Mouse (Mus musculus): Measurements from ENCODE around the gene Rcor1.
"Not testable (repeated sequence)": the region's sequence is repeated elsewhere in the genome, so short reads cannot be mapped to it uniquely, and the experiment has no call there.

The Rcor1 gene

DNA sequence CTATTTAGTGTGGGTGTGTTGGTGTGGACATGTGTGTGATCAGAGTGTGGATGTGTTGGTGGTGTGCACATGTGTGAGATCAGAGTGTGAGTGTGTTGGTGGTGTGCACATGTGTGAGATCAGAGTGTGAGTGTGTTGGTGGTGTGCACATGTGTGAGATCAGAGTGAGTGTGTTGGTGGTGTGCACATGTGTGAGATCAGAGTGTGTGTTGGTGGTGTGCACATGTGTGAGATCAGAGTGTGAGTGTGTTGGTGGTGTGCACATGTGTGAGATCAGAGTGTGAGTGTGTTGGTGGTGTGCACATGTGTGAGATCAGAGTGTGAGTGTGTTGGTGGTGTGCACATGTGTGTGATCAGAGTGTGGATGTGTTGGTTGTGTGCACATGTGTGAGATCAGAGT, 30.1 kb downstream of the Rcor1 start:
- not testable (repeated sequence) for DNase-seq (ENCODE audit: low read depth, low spot score)

DNA sequence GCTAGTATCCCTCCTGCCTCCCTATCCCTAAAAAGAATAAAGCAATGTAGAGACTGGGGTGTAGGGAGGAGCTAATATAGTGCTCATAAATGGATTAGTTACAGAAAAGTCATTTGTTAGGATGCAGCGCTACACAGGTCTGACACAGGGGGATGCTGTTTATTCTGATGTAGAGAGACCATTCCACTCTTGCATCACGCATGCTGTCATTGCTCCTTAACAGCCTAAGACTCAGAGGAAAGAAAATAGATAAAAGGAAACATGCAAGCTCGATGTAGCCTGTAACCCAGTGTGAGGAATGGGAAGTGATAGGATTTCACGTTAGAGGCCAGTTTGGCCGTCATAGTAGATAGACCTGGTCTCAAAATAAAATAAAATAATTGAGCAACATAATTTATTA, 31.9 kb downstream of the Rcor1 start:
- no peak for DNase-seq (ENCODE audit: low read depth, low spot score)

DNA sequence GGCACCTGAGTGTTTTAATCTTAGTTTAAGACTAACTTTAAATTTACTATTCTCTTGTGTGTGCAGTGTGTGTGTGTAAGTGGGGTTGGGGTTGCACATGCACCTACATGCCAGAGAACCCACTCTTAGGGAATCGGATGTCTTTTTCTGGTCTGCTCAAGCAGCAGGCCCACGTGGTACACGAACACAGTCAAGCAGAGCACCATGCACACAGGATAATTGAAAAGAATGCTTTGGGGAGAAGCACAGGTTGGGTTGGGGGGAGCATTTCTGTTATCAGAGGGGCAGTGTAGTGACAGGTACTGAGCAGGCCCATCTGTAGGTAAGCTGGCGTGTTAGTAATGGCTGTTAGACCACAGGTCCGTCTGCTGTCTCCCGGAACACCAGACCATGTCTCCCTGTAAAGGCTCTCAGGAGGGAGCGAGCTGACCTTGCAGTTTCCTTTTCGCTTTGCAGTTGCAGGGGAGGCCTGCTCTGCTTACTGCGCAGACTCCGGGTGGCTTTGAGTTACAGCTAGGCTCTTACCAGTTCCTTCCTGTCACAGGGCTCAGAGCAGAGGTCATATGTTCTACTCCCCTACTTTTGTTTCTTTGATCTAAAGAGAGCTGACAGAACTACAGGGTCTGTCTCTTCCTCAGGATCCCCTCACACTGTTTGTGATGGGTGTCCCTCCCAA, 32.5 kb downstream of the Rcor1 start:
- no peak for DNase-seq (ENCODE audit: low read depth, low spot score)

DNA sequence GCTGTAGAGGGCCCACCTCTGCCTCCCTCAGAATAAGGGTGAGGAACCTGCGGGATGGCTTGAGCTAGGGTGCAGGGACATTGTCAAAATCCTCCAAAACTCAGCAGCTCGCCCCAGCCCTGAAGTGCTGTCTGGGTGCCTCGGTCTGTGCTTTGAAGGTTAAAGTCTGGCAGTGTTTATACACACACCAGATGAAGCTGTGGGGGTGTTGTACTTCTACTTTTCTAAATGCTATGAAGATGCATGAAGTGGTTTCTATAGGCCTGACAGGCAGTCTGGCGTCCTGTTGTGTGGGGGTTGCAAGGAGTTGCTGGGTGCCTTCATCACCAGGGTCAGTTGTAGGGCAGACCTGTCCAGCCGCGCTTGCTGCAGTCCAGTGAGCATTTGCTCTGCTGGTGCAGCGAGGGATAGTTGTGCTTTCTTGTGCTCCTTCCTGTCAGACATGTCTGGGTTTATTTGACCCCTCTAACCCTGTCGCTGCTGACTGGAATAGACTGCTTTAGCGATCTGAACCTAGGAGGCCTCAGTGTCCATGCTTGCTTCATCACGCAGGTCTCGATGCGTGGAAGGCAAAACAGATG, 37.3 kb downstream of the Rcor1 start:
- DNase-seq (ENCODE audit: low read depth, low spot score): no peak

DNA sequence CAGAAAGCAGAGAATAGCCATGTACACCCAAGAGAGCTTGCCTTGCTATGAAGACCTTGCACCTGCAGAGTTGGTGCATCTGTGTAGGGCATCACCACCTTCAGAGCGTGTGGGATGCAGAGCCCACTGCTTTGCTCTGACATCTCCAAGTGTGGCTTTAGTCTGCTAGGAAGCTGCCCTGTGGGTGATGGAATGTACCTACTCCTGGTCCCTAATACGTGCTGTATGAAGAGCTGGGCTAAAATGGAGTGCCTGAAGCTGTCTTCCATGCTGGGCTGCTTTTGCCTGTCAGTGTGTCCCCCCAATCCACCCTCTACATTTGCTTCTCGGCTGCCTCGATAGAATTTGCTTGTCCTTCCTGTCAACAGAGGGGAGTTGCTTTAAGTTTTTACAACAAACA, 46.4 kb downstream of the Rcor1 start:
- DNase-seq (ENCODE audit: low read depth, low spot score): no peak

DNA sequence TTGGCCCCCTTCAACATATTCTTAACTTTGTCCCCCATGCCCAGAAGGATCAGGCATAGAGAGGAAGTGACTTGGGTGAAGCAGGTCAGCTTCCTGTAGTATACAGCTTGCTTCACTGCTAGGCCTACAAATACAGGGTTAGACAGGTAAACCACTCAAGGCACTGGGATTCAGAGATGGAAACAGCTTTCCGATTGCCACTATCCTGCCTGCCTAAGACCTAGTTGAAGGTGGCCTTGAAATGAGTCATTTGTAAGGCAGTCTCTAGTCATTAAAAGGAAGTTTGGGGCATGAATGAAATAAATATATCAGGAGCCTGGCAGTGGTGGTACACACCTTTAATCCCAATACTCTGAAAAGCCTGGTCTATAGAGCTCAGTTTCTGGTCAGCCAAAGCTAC, 47.9 kb downstream of the Rcor1 start:
- DNase-seq (ENCODE audit: low read depth, low spot score): no peak

DNA sequence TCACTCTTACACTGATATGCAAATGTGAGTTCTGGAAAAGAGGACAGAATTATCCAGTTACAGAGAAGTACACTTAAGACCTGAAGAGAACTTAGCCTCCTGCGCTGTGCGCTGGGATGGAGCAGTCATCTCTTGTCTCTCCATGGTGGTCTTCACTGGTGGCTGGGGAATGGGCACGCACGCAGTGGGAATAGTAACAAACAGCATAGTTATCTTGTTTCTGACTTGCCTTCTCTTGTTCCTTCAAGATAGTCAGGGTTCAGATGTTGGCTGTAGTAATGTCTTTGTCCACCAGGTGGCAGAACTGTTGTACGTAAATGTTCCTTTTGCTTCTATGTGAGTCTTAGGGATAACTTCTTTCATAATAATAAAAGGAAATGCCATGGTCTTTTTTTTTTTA, 49.0 kb downstream of the Rcor1 start:
- peak; percentile 56 for DNase-seq (ENCODE audit: low read depth, low spot score)

DNA sequence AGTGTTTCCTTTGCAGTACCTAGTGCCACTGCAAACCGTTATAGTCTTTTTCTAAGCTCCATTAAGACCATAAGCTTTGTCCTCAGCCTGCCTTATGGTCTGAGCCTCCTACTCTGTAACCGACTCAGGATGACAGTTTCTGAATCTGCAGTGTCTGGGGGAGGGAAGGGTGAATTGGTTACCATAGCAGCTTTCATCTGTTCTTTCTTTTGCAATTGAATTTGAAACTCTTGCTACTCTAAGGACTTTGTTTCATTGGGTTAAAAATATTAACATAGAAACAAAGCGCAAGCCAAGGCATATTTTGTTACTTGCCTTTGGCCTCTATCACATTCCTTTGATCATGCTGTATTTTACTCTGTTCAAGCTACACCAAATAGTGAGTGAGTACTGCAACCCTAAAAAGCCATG, 49.6 kb downstream of the Rcor1 start:
- DNase-seq (ENCODE audit: low read depth, low spot score): no peak

DNA sequence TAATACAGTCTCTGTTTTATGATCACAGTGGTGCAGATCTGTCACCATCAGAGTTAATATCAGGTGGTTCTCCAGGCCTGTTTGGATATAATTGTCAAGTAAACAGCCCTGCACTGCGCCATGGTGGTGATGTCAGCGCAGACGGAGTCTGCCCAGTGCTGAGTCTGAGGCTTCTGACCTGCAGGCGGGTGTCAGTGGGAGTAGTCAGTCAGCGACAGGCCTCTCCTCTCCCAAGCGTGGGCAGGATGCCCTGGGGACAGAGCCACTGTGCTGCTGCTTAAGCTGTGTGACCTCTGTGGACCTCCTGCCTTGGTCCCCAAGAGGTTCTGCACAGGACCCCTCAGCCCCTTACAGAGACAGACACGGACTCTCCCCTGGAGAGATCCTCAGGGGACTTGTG, 50.0 kb downstream of the Rcor1 start:
- no peak for DNase-seq (ENCODE audit: low read depth, low spot score)

DNA sequence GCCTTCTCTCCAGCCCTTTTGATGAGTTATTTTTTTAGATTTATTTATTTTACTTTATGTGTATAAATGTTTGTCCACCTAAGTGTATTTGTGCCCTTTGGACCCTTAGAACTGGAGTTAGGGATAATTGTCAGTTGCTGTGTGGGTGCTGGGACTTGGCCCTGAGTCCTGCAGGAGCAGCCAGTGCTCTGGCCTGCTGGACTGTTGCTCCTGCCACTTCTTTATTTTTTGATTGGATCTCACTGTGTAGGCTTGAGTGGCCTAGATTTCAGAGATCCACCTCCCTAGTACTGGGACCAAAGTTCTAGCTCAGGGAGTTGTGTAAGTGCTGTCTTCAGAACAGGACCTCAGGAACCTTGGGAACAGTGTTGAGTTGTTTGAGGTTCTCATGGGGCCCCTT, 51.6 kb downstream of the Rcor1 start:
- no peak for DNase-seq (ENCODE audit: low read depth, low spot score)

DNA sequence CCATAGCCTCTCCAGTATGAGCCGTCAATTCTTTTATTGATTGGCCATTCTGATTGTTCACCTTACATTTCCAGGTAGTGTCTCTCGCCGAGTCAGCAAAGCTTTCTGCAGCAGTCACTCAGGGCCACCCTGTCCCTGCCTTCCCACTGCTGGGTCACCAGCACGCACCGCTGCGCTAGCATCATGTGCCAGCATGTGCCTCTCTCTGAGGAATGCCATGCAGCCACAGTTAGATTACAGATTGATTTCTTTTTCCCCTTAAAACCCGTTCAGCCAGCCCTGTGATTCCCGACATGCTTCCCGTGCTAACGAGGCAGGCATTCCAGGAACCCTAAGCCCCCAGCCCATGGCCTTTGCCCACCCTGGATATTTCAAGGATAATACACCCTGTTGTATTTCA, 52.8 kb downstream of the Rcor1 start:
- DNase-seq (ENCODE audit: low read depth, low spot score): no peak

DNA sequence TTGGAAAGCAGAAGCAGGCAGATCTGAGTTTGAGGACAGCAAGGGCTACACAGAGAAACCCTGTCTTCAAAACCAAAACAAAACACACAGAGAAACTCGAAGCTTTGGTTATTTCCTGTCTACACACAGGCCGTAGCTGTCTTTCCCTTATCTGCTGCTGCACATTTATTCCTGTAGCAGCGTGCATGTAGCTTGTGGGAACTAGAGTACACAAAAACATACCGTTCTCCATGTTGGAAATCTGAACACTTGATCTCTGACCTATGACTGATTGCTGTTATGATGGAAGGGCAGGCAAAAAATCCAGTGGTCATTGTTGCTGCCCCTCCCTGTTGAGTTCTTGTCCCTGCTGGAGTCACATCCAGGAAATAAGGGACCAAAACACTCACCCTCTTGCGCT, 54.9 kb downstream of the Rcor1 start:
- no peak for DNase-seq (ENCODE audit: low read depth, low spot score)

DNA sequence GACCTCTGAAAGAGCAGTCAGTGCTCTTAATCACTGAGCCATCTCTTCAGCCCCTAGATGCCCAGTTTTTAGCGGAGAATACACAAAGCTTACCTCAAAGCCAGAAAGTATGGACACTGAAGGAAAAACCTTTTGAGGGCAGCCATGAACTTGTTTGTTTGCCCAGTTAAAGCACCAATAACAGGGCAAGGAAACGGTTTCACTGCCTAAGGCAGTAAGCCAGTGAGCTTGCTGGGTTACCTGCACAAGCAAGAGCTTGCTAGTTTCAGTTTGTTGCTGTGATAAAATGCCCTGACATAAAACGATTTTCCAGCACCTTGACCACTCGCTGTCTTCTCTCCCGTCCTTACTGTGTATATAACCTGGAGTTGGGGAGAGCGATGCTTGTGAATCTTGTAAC, 55.9 kb downstream of the Rcor1 start:
- no peak for DNase-seq (ENCODE audit: low read depth, low spot score)

DNA sequence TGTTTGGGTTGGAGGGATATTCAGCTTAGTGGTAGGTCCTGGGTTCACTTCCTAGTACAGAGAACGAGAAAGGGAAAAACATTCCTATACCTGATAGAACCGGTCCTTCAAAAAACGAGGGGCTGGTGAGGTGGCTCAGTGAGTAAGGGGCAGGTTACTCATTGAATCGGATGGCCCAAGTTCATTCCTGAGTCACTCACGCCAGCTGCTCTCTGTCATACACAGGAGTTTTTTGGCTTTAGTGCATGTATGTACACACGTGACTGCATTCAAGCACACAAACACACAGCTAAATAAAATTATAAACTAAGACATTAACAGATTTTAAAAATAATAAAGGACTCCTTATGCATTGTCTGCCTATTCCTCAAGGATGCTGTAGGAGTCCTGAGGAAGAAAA, 57.1 kb downstream of the Rcor1 start:
- no peak for DNase-seq (ENCODE audit: low read depth, low spot score)

DNA sequence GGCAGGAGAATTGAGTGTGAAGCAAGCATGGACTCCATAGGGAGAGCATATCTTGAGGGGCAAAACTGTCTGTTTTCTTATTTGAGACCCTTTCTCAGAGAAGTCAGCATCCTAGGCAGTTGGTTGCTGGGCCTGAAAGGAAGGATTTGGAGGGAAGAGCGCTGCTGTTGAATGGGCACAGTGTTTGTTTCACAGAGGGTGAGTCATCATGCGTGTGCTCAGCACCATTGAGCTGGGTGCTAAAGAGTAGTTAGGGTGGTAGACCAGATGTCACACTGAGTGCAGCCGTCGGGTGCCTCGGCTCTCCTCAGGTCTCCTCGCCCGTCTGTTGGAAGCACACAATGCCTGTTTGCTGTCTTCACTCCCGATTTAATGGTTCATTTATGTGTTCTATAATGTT, 57.9 kb downstream of the Rcor1 start:
- no peak for DNase-seq (ENCODE audit: low read depth, low spot score)

DNA sequence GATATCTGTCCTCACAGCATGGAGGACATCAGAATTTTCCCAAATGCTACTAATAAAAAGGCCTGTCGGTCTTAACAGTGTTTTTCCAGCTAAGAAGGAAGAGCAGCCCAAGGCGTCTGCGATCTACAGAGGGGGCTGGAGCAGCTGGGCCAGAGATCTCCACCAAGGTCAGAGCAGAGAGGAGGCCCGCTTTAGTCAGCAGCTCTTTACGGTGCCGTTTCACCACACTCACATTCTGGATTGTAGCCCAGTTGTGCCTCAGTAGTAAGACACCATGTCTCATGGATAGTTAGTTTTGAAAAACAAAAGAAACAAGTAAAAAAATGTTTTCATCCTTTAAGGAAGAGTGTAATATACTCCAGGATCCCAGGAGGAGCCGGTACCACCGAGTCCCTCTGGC, 72.0 kb downstream of the Rcor1 start:
- DNase-seq (ENCODE audit: low read depth, low spot score): no peak

DNA sequence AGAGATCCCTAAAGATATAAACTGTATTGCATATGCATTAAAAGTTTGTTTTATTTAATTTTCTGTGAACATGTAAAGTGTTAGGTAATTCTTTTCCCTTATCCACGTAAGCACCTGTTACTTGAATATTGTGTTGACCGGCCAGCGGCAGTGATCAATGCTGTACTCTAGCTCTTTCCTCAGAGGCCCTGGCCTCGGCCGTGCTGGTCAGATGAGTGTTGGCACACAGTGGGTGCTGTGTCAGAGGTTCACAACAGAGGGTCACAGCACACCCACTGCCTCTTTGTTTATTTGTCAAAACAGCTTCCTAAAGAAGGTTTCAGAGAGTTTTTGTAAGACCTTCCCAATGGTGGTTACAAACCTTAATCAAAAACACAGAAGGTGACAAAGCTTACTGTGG, 75.4 kb downstream of the Rcor1 start:
- DNase-seq (ENCODE audit: low read depth, low spot score): no peak

DNA sequence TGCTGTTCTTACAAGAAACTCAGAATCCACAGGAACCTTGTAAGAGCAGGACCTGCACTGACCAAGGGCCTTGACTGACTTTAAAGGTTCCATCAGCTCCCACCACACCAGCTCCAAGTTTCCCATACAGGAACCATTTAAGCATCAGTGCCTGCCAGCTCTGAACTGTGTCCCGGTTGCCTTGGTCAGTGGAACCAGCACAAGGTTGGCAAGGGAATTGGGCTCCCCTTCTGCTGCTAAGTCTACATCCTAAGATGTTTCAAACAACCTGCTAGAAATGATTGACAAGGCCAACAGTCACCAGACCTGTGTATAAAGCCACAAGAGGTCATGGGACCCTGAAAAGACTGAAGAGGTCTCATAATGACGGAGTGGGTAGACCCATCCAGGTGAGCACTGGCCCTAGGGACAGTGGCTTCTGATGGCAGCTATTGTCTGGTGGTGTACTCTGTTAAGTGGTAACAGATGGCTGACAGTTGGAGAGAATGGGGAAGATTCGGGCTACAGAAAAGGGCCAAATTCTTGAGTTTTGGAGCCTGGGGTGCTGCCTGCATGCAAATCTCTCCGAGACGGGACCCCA, 80.4 kb downstream of the Rcor1 start:
- no peak for DNase-seq (ENCODE audit: low read depth, low spot score)

DNA sequence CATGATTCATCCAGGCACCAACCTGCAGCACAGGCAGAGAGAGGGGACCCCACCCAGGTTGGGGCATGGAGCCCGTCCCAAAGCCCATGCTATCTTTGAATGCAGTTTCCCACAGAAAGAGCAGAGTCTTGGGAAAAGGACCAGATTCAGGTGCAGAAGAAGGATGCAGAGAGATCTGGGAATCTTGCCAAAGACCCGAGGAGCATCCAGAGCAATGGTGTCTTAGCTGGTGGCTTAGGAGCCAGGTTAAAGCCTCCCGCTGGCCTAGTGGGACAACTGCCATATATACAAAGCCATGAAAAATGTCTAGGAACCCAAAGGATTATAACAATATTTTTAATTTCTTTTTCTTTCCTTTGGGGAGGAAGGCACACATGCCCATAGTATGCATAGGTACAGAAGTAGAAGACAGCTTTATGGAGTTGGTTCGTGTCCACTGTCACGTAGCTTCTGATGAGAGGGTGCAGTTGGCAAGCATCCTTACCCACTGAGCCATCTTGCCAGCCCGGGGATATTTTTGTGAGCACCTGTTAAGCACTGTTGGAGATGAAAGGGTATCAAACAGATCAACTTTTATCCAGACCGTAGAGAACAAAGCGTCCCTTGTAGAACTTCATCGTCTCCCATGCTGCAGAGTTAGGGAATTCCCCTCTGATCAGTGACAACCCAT, 82.0 kb downstream of the Rcor1 start:
- DNase-seq (ENCODE audit: low read depth, low spot score): no peak

DNA sequence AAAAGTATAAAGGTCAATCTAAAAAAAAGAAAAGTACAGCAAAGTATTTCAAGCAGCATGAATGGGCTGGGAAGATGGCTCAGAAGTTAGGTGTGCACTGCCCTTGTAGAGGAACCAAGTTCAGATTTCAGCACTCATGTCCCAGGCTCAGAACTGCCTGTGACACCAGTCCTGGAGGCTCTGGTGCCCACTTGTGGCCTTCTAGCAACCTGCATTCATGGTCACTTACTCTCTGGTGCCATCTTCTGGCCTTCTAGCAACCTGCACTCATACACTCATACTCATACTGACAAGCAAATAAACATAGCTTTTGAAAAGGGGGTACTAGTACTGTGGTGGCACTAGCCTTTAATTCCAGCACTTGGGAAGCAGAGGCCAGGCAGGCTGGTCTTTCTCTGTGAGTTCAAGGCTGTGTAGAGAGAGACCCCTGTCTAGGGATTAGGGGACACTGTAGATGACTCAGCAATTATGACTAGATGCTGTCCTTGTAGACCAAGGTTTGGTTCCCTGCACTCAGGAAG, 83.2 kb downstream of the Rcor1 start:
- DNase-seq (ENCODE audit: low read depth, low spot score): no peak

DNA sequence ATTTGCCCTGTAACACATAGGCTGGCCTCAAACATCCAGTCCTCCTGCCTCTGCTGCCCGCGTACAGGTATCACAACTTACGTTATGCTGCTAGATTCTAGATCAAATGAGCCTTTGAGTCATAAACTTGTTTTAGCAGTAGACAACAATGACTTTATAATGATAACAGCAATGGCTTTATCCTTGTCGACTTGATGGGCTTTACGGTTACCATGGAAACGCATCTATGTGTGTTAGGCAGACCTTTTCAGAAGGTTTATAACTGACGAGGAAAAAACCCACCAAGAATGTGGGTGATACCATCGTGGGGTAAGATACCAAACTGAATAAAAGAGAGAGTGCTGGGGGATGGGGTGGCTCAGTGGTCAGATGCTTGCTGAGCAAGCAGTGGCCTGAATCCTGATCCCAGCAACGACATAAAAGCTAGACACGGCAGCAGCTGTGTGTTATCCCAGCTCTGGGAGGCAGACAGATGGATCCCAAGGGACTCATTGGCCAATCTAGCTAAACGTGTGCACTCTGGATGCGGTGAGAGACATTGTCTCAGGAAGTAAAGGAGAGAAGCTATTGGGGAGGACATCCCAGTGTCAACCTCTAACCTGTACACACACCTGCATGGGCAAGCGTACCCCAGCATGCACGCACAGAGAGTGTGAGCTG, 85.6 kb downstream of the Rcor1 start:
- DNase-seq (ENCODE audit: low read depth, low spot score): no peak

DNA sequence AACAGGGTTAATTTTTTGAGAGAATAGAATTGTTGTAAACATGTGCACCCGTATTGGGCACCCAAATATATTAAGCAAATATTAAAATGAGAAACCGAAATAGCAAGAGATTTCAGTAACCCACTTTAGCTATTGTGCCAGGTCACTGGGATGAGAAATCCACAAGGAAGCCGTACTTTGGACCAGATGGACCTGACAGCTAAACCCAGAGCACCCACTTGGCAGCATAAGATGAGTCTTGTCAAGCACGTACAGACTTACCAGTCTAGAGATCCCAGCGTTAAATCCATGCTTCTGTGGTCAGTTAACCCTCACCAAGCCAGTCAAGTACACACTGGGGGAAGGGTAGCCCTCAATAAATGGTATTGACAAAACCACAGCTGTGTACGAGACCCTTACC, 86.5 kb downstream of the Rcor1 start:
- no peak for DNase-seq (ENCODE audit: low read depth, low spot score)
